Mouse (Mus musculus) olfactory bulb, adult 2 months (tissue): ENCODE data around the gene Odf4.

Experiments
- CTCF ChIP-seq: fragments of 200-500 bp; IDR thresholded peaks from 2 replicates; pipeline ENCODE4 v1.5.1; 2012; ENCODE audit warnings: low read depth, mild to moderate bottlenecking, low read length, moderate library complexity; ENCODE audit not compliant: insufficient read depth
- POLR2A ChIP-seq: fragments of 200-500 bp; IDR thresholded peaks from 2 replicates; pipeline ENCODE4 v1.6.1; 2012; ENCODE audit warnings: mild to moderate bottlenecking, low read depth, low read length, moderate library complexity; ENCODE audit not compliant: insufficient read depth

DNA sequence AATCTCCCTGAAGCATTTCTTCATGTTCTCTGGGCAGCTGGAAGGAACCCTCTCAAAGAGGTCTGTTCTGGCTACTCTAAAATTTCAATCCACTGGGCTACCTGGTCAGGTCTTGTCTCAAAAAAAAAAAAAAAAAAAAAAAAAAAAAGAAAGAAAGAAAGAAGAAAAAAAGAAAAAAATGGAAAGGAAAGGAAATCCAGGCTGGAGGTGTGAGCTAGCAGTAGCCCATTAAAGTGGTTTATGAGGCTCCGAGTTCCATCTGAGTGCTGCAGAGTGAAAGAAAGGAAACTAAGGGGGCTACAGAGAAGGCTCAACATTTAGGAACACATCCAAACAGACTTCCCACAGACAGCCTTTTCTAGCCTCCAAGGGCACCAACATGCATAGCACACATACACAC lies 31.1 kb upstream of the Odf4 start:
- TF ChIP-seq CTCF: no peak
- no peak for TF ChIP-seq POLR2A
